Mouse (Mus musculus) embryonic facial prominence, embryonic 10.5 days (tissue): Measurements from ENCODE around the gene Gnaq. TPM values are rescaled to one million over a fixed set of nuclear protein-coding genes. Genes with fewer than 3 reads are reported as not detected.

Experiments used
- DNase-seq: peaks from one replicate; pipeline ENCODE4 v3.0.0-alpha.2; 2017; ENCODE audit warnings: low spot score
- H3K27ac ChIP-seq: fragments of 300-500 bp; sonication (generic); replicated peaks from 2 replicates; pipeline ENCODE4 v1.5.1; 2016; ENCODE audit warnings: mild to moderate bottlenecking
- H3K27me3 ChIP-seq: fragments of 300-500 bp; sonication (generic); replicated peaks from 2 replicates; pipeline ENCODE4 v1.6.1; 2016; ENCODE audit warnings: low read depth, mild to moderate bottlenecking; ENCODE audit not compliant: poor library complexity, severe bottlenecking
- H3K36me3 ChIP-seq: fragments of 300-500 bp; sonication (generic); replicated peaks from 2 replicates; pipeline ENCODE4 v1.6.1; 2016; ENCODE audit warnings: mild to moderate bottlenecking, moderate library complexity
- H3K4me1 ChIP-seq: fragments of 300-500 bp; sonication (generic); 2 replicates; pipeline ENCODE4 v1.6.1; 2016
- H3K4me3 ChIP-seq: fragments of 300-500 bp; sonication (generic); 2 replicates; pipeline ENCODE4 v1.5.1; 2016; ENCODE audit warnings: mild to moderate bottlenecking, moderate library complexity
- H3K9me3 ChIP-seq: fragments of 300-500 bp; sonication (generic); 2 replicates; pipeline ENCODE4 v1.6.1; 2016; ENCODE audit warnings: mild to moderate bottlenecking
- WGBS: fragments of 180-500 bp; shearing (Covaris S2); methylation state at CpG from one replicate; pipeline ENCODE4 v1.1.7; 2016; 5-methylcytosine and 5-hydroxymethylcytosine counted together
- polyA plus RNA-seq: library from polyadenylated mRNA; unstranded; fragments of >200 nt; fragmentation: Nextera tagmentation; extraction: Ambion mirVana; gene quantifications from 2 replicates; pipeline ENCODE4 v1.2.1, GENCODE M21; 2016

The Gnaq gene
- polyA plus RNA-seq, 1 experiment from 2014 or later: 20.2 TPM

GRCm38 (mm10) chr19:16314295-16314821 is 181.7 kb downstream of the Gnaq start:
- H3K4me3 ChIP-seq: no peak overlapping the region
- no peaks in the 10 kb centered on the region for H3K27me3 ChIP-seq
- H3K36me3 ChIP-seq: peaks cover 6% of the 10 kb centered on the region; the same call in 1 of the 2 replicates
- 62% methylated on average over 4 of the region's 4 CpGs for WGBS
- no peaks in the 10 kb centered on the region for H3K9me3 ChIP-seq
- H3K27ac ChIP-seq: no peak overlapping the region
- H3K4me1 ChIP-seq: peaks cover 20% of the 10 kb centered on the region; the same call in 1 of the 2 replicates
- DNase-seq: no peak

GRCm38 (mm10) chr19:16315525-16315924 is 182.9 kb downstream of the Gnaq start:
- peaks cover 6% of the 10 kb centered on the region; the same call in 1 of the 2 replicates for H3K36me3 ChIP-seq
- no peak overlapping the region for H3K27ac ChIP-seq
- H3K9me3 ChIP-seq: no peaks in the 10 kb centered on the region
- peaks cover 20% of the 10 kb centered on the region; the same call in 1 of the 2 replicates for H3K4me1 ChIP-seq
- no peak overlapping the region for H3K4me3 ChIP-seq
- DNase-seq: no peak
- 92% methylated on average over 4 of the region's 4 CpGs for WGBS
- H3K27me3 ChIP-seq: no peaks in the 10 kb centered on the region

- Histone ChIP-seq H3K27me3 (no peaks in the 10 kb centered on the region), H3K36me3 (peaks cover 6% of the 10 kb centered on the region; the same call in 1 of the 2 replicates), H3K9me3 (no peaks in the 10 kb centered on the region), H3K4me1 (peaks cover 20% of the 10 kb centered on the region; the same call in 1 of the 2 replicates), H3K4me3 (no peak overlapping the region), H3K27ac (no peak overlapping the region)
- 64% methylated on average over 14 of the region's 14 CpGs for WGBS
- no peak for DNase-seq
These were observed 185.6 kb downstream of the Gnaq start for GRCm38 (mm10) chr19:16318128-16318811.

- Histone ChIP-seq H3K27ac (no peak overlapping the region), H3K4me3 (no peak overlapping the region), H3K27me3 (no peaks in the 10 kb centered on the region), H3K9me3 (no peaks in the 10 kb centered on the region), H3K36me3 (peaks cover 6% of the 10 kb centered on the region; the same call in 1 of the 2 replicates), H3K4me1 (peaks cover 14% of the 10 kb centered on the region; the same call in 1 of the 2 replicates)
- WGBS: 79% methylated on average over 7 of the region's 7 CpGs
- no peak for DNase-seq
These were observed 187.4 kb downstream of the Gnaq start for GRCm38 (mm10) chr19:16319986-16320385.

GRCm38 (mm10) chr19:16322986-16323385 is 190.4 kb downstream of the Gnaq start:
- no peaks in the 10 kb centered on the region; the same call in 1 of the 2 replicates for H3K36me3 ChIP-seq
- no peaks in the 10 kb centered on the region for H3K9me3 ChIP-seq
- H3K4me3 ChIP-seq: no peak overlapping the region
- peaks cover 30% of the 10 kb centered on the region for H3K4me1 ChIP-seq
- H3K27me3 ChIP-seq: no peaks in the 10 kb centered on the region
- 91% methylated on average over 6 of the region's 6 CpGs for WGBS
- no peak overlapping the region for H3K27ac ChIP-seq
- no peak for DNase-seq

GRCm38 (mm10) chr19:16324239-16324638 is 191.6 kb downstream of the Gnaq start:
- Histone ChIP-seq H3K36me3 (no peaks in the 10 kb centered on the region; the same call in 1 of the 2 replicates), H3K4me1 (peaks cover 24% of the 10 kb centered on the region), H3K27me3 (no peaks in the 10 kb centered on the region), H3K27ac (no peak overlapping the region), H3K9me3 (no peaks in the 10 kb centered on the region), H3K4me3 (no peak overlapping the region)
- DNase-seq: no peak
- WGBS: 95% methylated on average over 3 of the region's 3 CpGs

- no peak for DNase-seq
- H3K36me3 ChIP-seq: no peaks in the 10 kb centered on the region; the same call in 1 of the 2 replicates
- H3K27ac ChIP-seq: no peak overlapping the region
- H3K9me3 ChIP-seq: no peaks in the 10 kb centered on the region
- no peak overlapping the region for H3K4me3 ChIP-seq
- H3K4me1 ChIP-seq: peaks cover 24% of the 10 kb centered on the region
- 56% methylated on average over 8 of the region's 8 CpGs for WGBS
- H3K27me3 ChIP-seq: no peaks in the 10 kb centered on the region
These were observed 193.3 kb downstream of the Gnaq start for GRCm38 (mm10) chr19:16325911-16326310.

- Histone ChIP-seq H3K27ac (no peak overlapping the region), H3K36me3 (no peaks in the 10 kb centered on the region), H3K27me3 (no peaks in the 10 kb centered on the region), H3K4me3 (no peak overlapping the region), H3K4me1 (peaks cover 24% of the 10 kb centered on the region), H3K9me3 (no peaks in the 10 kb centered on the region)
- DNase-seq: no peak
- WGBS: 87% methylated on average over 10 of the region's 10 CpGs
These were observed 194.9 kb downstream of the Gnaq start for GRCm38 (mm10) chr19:16327401-16328073.

- no peaks in the 10 kb centered on the region for H3K27me3 ChIP-seq
- WGBS: 81% methylated on average over 7 of the region's 7 CpGs
- H3K4me3 ChIP-seq: no peak overlapping the region
- DNase-seq: no peak
- peaks cover 24% of the 10 kb centered on the region for H3K4me1 ChIP-seq
- no peaks in the 10 kb centered on the region for H3K9me3 ChIP-seq
- no peaks in the 10 kb centered on the region; the same call in 1 of the 2 replicates for H3K36me3 ChIP-seq
- H3K27ac ChIP-seq: no peak overlapping the region
These were observed 195.6 kb downstream of the Gnaq start for GRCm38 (mm10) chr19:16328074-16328850.

GRCm38 (mm10) chr19:16329056-16329455 is 196.4 kb downstream of the Gnaq start:
- Histone ChIP-seq H3K4me1 (peaks cover 24% of the 10 kb centered on the region), H3K36me3 (peaks cover 8% of the 10 kb centered on the region; the same call in 1 of the 2 replicates), H3K27me3 (no peaks in the 10 kb centered on the region), H3K9me3 (no peaks in the 10 kb centered on the region), H3K4me3 (no peak overlapping the region), H3K27ac (no peak overlapping the region)
- DNase-seq: no peak

GRCm38 (mm10) chr19:16329648-16330047 is 197.0 kb downstream of the Gnaq start:
- H3K9me3 ChIP-seq: no peaks in the 10 kb centered on the region
- WGBS: 92% methylated on average over 6 of the region's 6 CpGs
- no peaks in the 10 kb centered on the region for H3K27me3 ChIP-seq
- DNase-seq: no peak
- H3K4me3 ChIP-seq: no peak overlapping the region
- peaks cover 24% of the 10 kb centered on the region for H3K4me1 ChIP-seq
- no peak overlapping the region for H3K27ac ChIP-seq
- peaks cover 8% of the 10 kb centered on the region; the same call in 1 of the 2 replicates for H3K36me3 ChIP-seq

- no peak overlapping the region for H3K4me3 ChIP-seq
- DNase-seq: no peak
- H3K9me3 ChIP-seq: no peaks in the 10 kb centered on the region
- WGBS: 92% methylated on average over 7 of the region's 7 CpGs
- H3K36me3 ChIP-seq: peaks cover 11% of the 10 kb centered on the region
- no peak overlapping the region for H3K27ac ChIP-seq
- peaks cover 23% of the 10 kb centered on the region for H3K4me1 ChIP-seq
- H3K27me3 ChIP-seq: no peaks in the 10 kb centered on the region
These were observed 197.5 kb downstream of the Gnaq start for GRCm38 (mm10) chr19:16330161-16330560.
